Mouse (Mus musculus): ENCODE results near the gene Ercc2. TPM values are rescaled to one million over a fixed set of nuclear protein-coding genes. Genes with fewer than 3 reads are reported as not detected.

The Ercc2 gene
- polyA plus RNA-seq, 1 experiment, result 41.4 TPM

GRCm38 (mm10) chr7:19343210-19343808 is 38.5 kb upstream of the Ercc2 start:
- peak overlapping the region; percentile 1; the same call in 1 of the 2 replicates for H3K4me3 ChIP-seq (ENCODE audit: insufficient read depth, low read length)
- peak; percentile 93 for TF ChIP-seq CTCF (IDR thresholded peaks at IDR 0.05; ENCODE audit: extremely low read depth, insufficient read depth, low read length)
- no peak for TF ChIP-seq POLR2A (IDR thresholded peaks at IDR 0.05; ENCODE audit: extremely low read depth, insufficient read depth, low read length)
- peaks cover 5% of the 10 kb centered on the region for H3K4me1 ChIP-seq (ENCODE audit: control insufficient read depth, insufficient read depth, low read length)
- H3K27ac ChIP-seq (ENCODE audit: insufficient read depth, low read length), result no peak overlapping the region

GRCm38 (mm10) chr7:19344237-19344847 is 37.5 kb upstream of the Ercc2 start, which contains the start of gene Ercc1:
TSS of gene Ercc1 (plus strand) at chr7:19344778.
- H3K4me1 ChIP-seq (ENCODE audit: control insufficient read depth, insufficient read depth, low read length), result peaks cover 5% of the 10 kb centered on the region
- peak within 1 kb of the TSS; percentile 67 for H3K27ac ChIP-seq (ENCODE audit: insufficient read depth, low read length)
- H3K4me3 ChIP-seq (ENCODE audit: insufficient read depth, low read length), result peak within 1 kb of the TSS; percentile 61
- TF ChIP-seq POLR2A (IDR thresholded peaks at IDR 0.05; ENCODE audit: extremely low read depth, insufficient read depth, low read length) (no peak), CTCF (IDR thresholded peaks at IDR 0.05; ENCODE audit: extremely low read depth, insufficient read depth, low read length) (no peak)

- H3K27ac ChIP-seq (ENCODE audit: insufficient read depth, low read length), result peak overlapping the region; percentile 67
- TF ChIP-seq CTCF (IDR thresholded peaks at IDR 0.05; ENCODE audit: extremely low read depth, insufficient read depth, low read length) (no peak), POLR2A (IDR thresholded peaks at IDR 0.05; ENCODE audit: extremely low read depth, insufficient read depth, low read length) (peak; percentile 67)
Observed at GRCm38 (mm10) chr7:19344938-19345471, 36.8 kb upstream of the Ercc2 start.

DNA sequence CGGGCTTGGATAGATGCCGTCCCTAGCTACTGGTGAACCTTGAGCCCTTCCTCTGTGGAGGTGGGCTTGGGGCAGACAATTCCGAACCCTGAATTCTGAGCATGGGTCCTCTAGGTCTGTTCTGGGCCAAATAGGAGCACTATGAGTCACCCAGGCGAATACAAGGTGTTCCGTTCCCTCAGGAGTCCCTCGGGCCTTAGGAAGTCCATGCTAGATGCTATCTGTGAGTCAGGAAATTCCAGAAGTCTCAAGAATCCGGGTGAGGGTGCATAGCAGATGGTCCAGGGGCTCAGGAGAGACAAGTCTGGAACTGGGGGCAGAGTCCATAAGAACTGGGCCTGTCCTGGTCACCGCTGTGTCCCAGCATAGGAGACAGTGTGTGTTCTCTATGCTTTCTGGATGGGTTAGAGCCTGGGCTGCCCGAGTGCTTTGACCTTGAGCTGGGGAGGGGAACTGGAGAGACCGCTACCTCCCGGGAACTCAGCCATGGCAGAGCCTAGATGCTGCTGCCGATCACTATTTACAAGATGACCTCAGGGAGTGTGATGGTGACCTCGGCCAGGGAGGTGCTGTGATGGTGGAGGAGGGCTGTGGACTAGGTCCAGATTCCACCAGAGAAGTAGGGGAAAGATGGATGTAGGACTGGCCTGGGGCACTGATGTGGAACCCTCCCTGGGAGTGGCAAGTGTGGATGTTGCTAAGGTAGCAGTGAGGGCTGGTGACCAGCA is 32.5 kb upstream of the Ercc2 start:
- no peak overlapping the region for H3K27ac ChIP-seq (ENCODE audit: insufficient read depth, low read length)
- H3K4me3 ChIP-seq (ENCODE audit: insufficient read depth, low read length), result no peak overlapping the region
- peaks cover 3% of the 10 kb centered on the region for H3K4me1 ChIP-seq (ENCODE audit: control insufficient read depth, insufficient read depth, low read length)
- no peak for TF ChIP-seq POLR2A (IDR thresholded peaks at IDR 0.05; ENCODE audit: extremely low read depth, insufficient read depth, low read length)
- TF ChIP-seq CTCF (IDR thresholded peaks at IDR 0.05; ENCODE audit: extremely low read depth, insufficient read depth, low read length), result no peak

More at GRCm38 (mm10) chr7:19344938-19345471, 36.8 kb upstream of the Ercc2 start:
- Histone ChIP-seq H3K4me3 (ENCODE audit: insufficient read depth, low read length) (peak overlapping the region; percentile 61), H3K4me1 (ENCODE audit: control insufficient read depth, insufficient read depth, low read length) (peaks cover 5% of the 10 kb centered on the region)

DNA sequence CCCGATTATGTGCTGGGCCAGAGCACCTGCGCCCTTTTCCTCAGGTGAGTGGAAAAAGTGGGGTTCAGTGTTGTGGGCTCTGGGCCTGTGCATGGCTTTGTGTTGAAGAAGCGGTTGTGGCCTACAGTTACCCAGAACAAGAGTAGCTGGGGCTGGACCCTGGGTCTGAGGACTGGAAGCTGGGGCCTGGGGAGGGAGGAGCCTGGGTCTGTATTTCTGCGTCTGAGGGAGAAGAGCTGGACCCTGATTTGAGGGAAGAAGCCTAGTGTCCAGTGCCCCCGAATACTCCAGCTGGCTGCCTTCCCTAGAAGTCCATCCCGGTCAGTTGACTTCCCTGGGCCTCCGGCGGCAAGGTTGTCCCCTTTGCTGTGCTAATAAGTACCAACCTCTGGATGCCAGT is 31.6 kb upstream of the Ercc2 start:
- Histone ChIP-seq H3K27ac (ENCODE audit: insufficient read depth, low read length) (no peak overlapping the region), H3K4me1 (ENCODE audit: control insufficient read depth, insufficient read depth, low read length) (peaks cover 3% of the 10 kb centered on the region), H3K4me3 (ENCODE audit: insufficient read depth, low read length) (no peak overlapping the region)
- TF ChIP-seq POLR2A (IDR thresholded peaks at IDR 0.05; ENCODE audit: extremely low read depth, insufficient read depth, low read length) (no peak), CTCF (IDR thresholded peaks at IDR 0.05; ENCODE audit: extremely low read depth, insufficient read depth, low read length) (no peak)

GRCm38 (mm10) chr7:19354991-19355390 is 26.8 kb upstream of the Ercc2 start:
- Histone ChIP-seq H3K27ac (ENCODE audit: insufficient read depth, low read length) (no peak overlapping the region), H3K4me1 (ENCODE audit: control insufficient read depth, insufficient read depth, low read length) (no peaks in the 10 kb centered on the region), H3K4me3 (ENCODE audit: insufficient read depth, low read length) (no peak overlapping the region)
- TF ChIP-seq CTCF (IDR thresholded peaks at IDR 0.05; ENCODE audit: extremely low read depth, insufficient read depth, low read length) (no peak), POLR2A (IDR thresholded peaks at IDR 0.05; ENCODE audit: extremely low read depth, insufficient read depth, low read length) (no peak)

- no peak overlapping the region for H3K27ac ChIP-seq (ENCODE audit: insufficient read depth, low read length)
- no peak overlapping the region for H3K4me3 ChIP-seq (ENCODE audit: insufficient read depth, low read length)
- TF ChIP-seq POLR2A (IDR thresholded peaks at IDR 0.05; ENCODE audit: extremely low read depth, insufficient read depth, low read length), result no peak
- no peak for TF ChIP-seq CTCF (IDR thresholded peaks at IDR 0.05; ENCODE audit: extremely low read depth, insufficient read depth, low read length)
- no peaks in the 10 kb centered on the region for H3K4me1 ChIP-seq (ENCODE audit: control insufficient read depth, insufficient read depth, low read length)
Observed at GRCm38 (mm10) chr7:19356311-19356710, 25.5 kb upstream of the Ercc2 start.

DNA sequence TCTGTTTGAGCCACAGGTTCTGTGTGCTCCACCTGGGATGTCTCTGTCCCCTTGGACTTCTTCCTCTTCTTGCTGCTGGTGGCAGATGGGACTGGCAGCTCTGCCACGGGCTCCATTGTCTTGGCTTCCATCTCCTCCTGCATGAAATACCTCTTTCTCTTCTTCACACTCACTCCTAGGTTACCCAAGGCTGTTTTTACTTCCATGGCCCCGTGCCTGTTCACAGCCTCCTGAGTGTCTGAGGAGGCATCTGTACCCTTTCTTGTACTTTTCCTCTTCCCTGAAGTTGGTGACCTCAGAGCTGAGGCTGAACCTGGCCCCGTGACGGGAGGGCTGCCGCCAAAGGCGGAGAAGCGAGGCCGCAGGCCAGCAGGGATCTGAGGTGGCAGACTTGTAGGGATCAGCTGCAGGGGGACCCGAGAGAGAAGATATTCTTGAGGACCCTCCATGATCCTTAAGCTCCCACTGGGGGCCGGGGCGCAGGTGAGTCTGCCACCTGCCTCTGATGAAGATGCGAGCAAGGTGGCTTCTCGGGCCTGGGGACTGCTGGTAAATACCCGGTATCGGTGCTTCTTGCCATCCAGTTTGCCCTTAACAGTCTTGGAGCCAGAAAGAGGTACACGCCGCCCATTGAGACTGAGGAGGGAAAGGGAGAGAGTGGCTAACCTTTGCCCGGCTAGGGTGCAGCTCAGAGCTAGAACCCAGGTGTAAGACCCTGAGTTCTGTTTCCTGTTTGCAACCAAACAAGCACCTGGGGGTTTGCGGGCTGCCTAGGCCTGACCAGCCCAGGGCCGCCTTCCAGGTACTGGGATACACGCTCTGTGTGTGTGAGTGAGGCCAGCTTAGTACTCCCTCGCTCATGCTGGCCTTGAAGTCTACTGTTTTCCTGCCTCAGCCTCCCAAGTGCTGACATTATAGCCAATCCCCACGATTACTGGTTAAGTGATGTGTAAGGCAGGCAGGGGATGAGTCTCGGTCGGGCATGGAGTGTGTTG is 24.1 kb upstream of the Ercc2 start:
- peak overlapping the region; percentile 47; the same call in 1 of the 2 replicates for H3K4me3 ChIP-seq (ENCODE audit: insufficient read depth, low read length)
- H3K4me1 ChIP-seq (ENCODE audit: control insufficient read depth, insufficient read depth, low read length), result no peaks in the 10 kb centered on the region
- no peak overlapping the region for H3K27ac ChIP-seq (ENCODE audit: insufficient read depth, low read length)
- no peak for TF ChIP-seq POLR2A (IDR thresholded peaks at IDR 0.05; ENCODE audit: extremely low read depth, insufficient read depth, low read length)
- no peak for TF ChIP-seq CTCF (IDR thresholded peaks at IDR 0.05; ENCODE audit: extremely low read depth, insufficient read depth, low read length)

All from cortical plate, adult 2 months (tissue).